Mouse (Mus musculus) hindbrain, embryonic 14.5 days (tissue): Measurements from ENCODE around the gene Kcnh5. TPM values are rescaled to one million over a fixed set of nuclear protein-coding genes. Genes with fewer than 3 reads are reported as not detected.

ENCODE experiments used
- polyA plus RNA-seq: library from polyadenylated mRNA; unstranded; fragments of >200 nt; fragmentation: Nextera tagmentation; extraction: Ambion mirVana; gene quantifications from 2 replicates; pipeline ENCODE4 v1.2.1, GENCODE M21; 2014

Kcnh5 gene
- polyA plus RNA-seq, 1 experiment from 2014 or later: 3.6 TPM

Other genes starting within 250 kb of the Kcnh5 start
- 24.0 and 28.3 TPM in 2 replicates for gene Rhoj, start 131.0 kb upstream of the Kcnh5 start, polyA plus RNA-seq
- not detected in 2 replicates for gene Gphb5, start 239.4 kb upstream of the Kcnh5 start, polyA plus RNA-seq